Mouse (Mus musculus): ENCODE measurements around the gene Mast4. TPM values are rescaled to one million over a fixed set of nuclear protein-coding genes. Genes with fewer than 3 reads are reported as not detected.

Gene Mast4
- polyA plus RNA-seq, 1 experiment from 2014 or later, result 41.0 TPM

GRCm38 (mm10) chr13:103262061-103262460 is 72.2 kb downstream of the Mast4 start:
- no peak for ATAC-seq (replicated peaks; ENCODE audit: insufficient number of reproducible peaks, insufficient read depth, low FRiP score, low read depth)
- Histone ChIP-seq H3K9ac (no peak overlapping the region), H3K4me2 (no peak overlapping the region), H3K4me1 (replicated peaks) (peaks cover 4% of the 10 kb centered on the region; the same call in 1 of the 2 replicates), H3K9me3 (replicated peaks) (no peaks in the 10 kb centered on the region), H3K36me3 (no peaks in the 10 kb centered on the region), H3K27me3 (no peaks in the 10 kb centered on the region), H3K27ac (no peak overlapping the region), H3K4me3 (no peak overlapping the region)
- WGBS, result 68% methylated on average over 3 of the region's 3 CpGs

- no peaks in the 10 kb centered on the region for H3K9me3 ChIP-seq (replicated peaks)
- H3K9ac ChIP-seq, result no peak overlapping the region
- H3K36me3 ChIP-seq, result no peaks in the 10 kb centered on the region
- H3K4me2 ChIP-seq, result no peak overlapping the region
- no peak overlapping the region for H3K4me3 ChIP-seq
- H3K27me3 ChIP-seq, result no peaks in the 10 kb centered on the region
- H3K4me1 ChIP-seq (replicated peaks), result peaks cover 4% of the 10 kb centered on the region; the same call in 1 of the 2 replicates
- no peak overlapping the region for H3K27ac ChIP-seq
- WGBS, result 62% methylated on average over 3 of the region's 3 CpGs
- ATAC-seq (replicated peaks; ENCODE audit: insufficient number of reproducible peaks, insufficient read depth, low FRiP score, low read depth), result no peak
These were observed 73.9 kb downstream of the Mast4 start for GRCm38 (mm10) chr13:103260414-103260813.

GRCm38 (mm10) chr13:103258106-103258505 is 76.2 kb downstream of the Mast4 start:
- H3K9ac ChIP-seq, result no peak overlapping the region
- no peak for ATAC-seq (replicated peaks; ENCODE audit: insufficient number of reproducible peaks, insufficient read depth, low FRiP score, low read depth)
- H3K36me3 ChIP-seq, result no peaks in the 10 kb centered on the region
- H3K4me1 ChIP-seq (replicated peaks), result peaks cover 4% of the 10 kb centered on the region; the same call in 1 of the 2 replicates
- H3K9me3 ChIP-seq (replicated peaks), result no peaks in the 10 kb centered on the region
- H3K27ac ChIP-seq, result no peak overlapping the region
- no peaks in the 10 kb centered on the region for H3K27me3 ChIP-seq
- H3K4me2 ChIP-seq, result no peak overlapping the region
- WGBS, result 45% methylated on average over 3 of the region's 3 CpGs
- no peak overlapping the region for H3K4me3 ChIP-seq

GRCm38 (mm10) chr13:103254861-103255260 is 79.4 kb downstream of the Mast4 start:
- Histone ChIP-seq H3K36me3 (no peaks in the 10 kb centered on the region), H3K27me3 (no peaks in the 10 kb centered on the region), H3K9ac (no peak overlapping the region), H3K4me1 (replicated peaks) (peaks cover 4% of the 10 kb centered on the region; the same call in 1 of the 2 replicates), H3K4me3 (no peak overlapping the region), H3K27ac (no peak overlapping the region), H3K9me3 (replicated peaks) (no peaks in the 10 kb centered on the region), H3K4me2 (no peak overlapping the region)
- no peak for ATAC-seq (replicated peaks; ENCODE audit: insufficient number of reproducible peaks, insufficient read depth, low FRiP score, low read depth)
- 65% methylated on average over 3 of the region's 3 CpGs for WGBS

GRCm38 (mm10) chr13:103253077-103253476 is 81.2 kb downstream of the Mast4 start:
- H3K9ac ChIP-seq, result no peak overlapping the region
- H3K36me3 ChIP-seq, result no peaks in the 10 kb centered on the region
- no peak for ATAC-seq (replicated peaks; ENCODE audit: insufficient number of reproducible peaks, insufficient read depth, low FRiP score, low read depth)
- H3K4me1 ChIP-seq (replicated peaks), result peaks cover 1% of the 10 kb centered on the region; the same call in 1 of the 2 replicates
- H3K4me2 ChIP-seq, result no peak overlapping the region
- no peaks in the 10 kb centered on the region for H3K27me3 ChIP-seq
- no peak overlapping the region for H3K27ac ChIP-seq
- H3K4me3 ChIP-seq, result no peak overlapping the region
- WGBS, result 84% methylated on average over 6 of the region's 6 CpGs
- no peaks in the 10 kb centered on the region for H3K9me3 ChIP-seq (replicated peaks)

- Histone ChIP-seq H3K36me3 (no peaks in the 10 kb centered on the region), H3K9ac (no peak overlapping the region), H3K4me2 (no peak overlapping the region), H3K9me3 (replicated peaks) (no peaks in the 10 kb centered on the region), H3K4me1 (replicated peaks) (no peaks in the 10 kb centered on the region), H3K4me3 (no peak overlapping the region), H3K27me3 (no peaks in the 10 kb centered on the region), H3K27ac (no peak overlapping the region)
- no peak for ATAC-seq (replicated peaks; ENCODE audit: insufficient number of reproducible peaks, insufficient read depth, low FRiP score, low read depth)
- 58% methylated on average over 14 of the region's 14 CpGs for WGBS
These were observed 85.9 kb downstream of the Mast4 start for GRCm38 (mm10) chr13:103248102-103249054.

GRCm38 (mm10) chr13:103246973-103247718 is 87.2 kb downstream of the Mast4 start:
- no peak overlapping the region for H3K9ac ChIP-seq
- H3K27me3 ChIP-seq, result no peaks in the 10 kb centered on the region
- H3K4me1 ChIP-seq (replicated peaks), result no peaks in the 10 kb centered on the region
- no peaks in the 10 kb centered on the region for H3K9me3 ChIP-seq (replicated peaks)
- H3K27ac ChIP-seq, result no peak overlapping the region
- 66% methylated on average over 5 of the region's 5 CpGs for WGBS
- H3K4me3 ChIP-seq, result no peak overlapping the region
- H3K36me3 ChIP-seq, result no peaks in the 10 kb centered on the region
- no peak for ATAC-seq (replicated peaks; ENCODE audit: insufficient number of reproducible peaks, insufficient read depth, low FRiP score, low read depth)
- H3K4me2 ChIP-seq, result no peak overlapping the region

GRCm38 (mm10) chr13:103245431-103245830 is 88.9 kb downstream of the Mast4 start:
- Histone ChIP-seq H3K27ac (no peak overlapping the region), H3K9me3 (replicated peaks) (no peaks in the 10 kb centered on the region), H3K4me3 (no peak overlapping the region), H3K4me2 (no peak overlapping the region), H3K27me3 (no peaks in the 10 kb centered on the region), H3K9ac (no peak overlapping the region), H3K36me3 (no peaks in the 10 kb centered on the region), H3K4me1 (replicated peaks) (no peaks in the 10 kb centered on the region)
- ATAC-seq (replicated peaks; ENCODE audit: insufficient number of reproducible peaks, insufficient read depth, low FRiP score, low read depth), result no peak
- 84% methylated on average over 5 of the region's 5 CpGs for WGBS

- Histone ChIP-seq H3K4me1 (replicated peaks) (no peaks in the 10 kb centered on the region), H3K9me3 (replicated peaks) (no peaks in the 10 kb centered on the region), H3K4me3 (no peak overlapping the region), H3K27me3 (no peaks in the 10 kb centered on the region), H3K4me2 (no peak overlapping the region), H3K27ac (no peak overlapping the region), H3K9ac (no peak overlapping the region), H3K36me3 (no peaks in the 10 kb centered on the region)
- no peak for ATAC-seq (replicated peaks; ENCODE audit: insufficient number of reproducible peaks, insufficient read depth, low FRiP score, low read depth)
- 79% methylated on average over 4 of the region's 4 CpGs for WGBS
These were observed 90.2 kb downstream of the Mast4 start for GRCm38 (mm10) chr13:103244053-103244452.

- ATAC-seq (replicated peaks; ENCODE audit: insufficient number of reproducible peaks, insufficient read depth, low FRiP score, low read depth), result no peak
- Histone ChIP-seq H3K27ac (no peak overlapping the region), H3K9me3 (replicated peaks) (no peaks in the 10 kb centered on the region), H3K9ac (no peak overlapping the region), H3K4me3 (no peak overlapping the region), H3K36me3 (no peaks in the 10 kb centered on the region), H3K27me3 (no peaks in the 10 kb centered on the region), H3K4me2 (no peak overlapping the region), H3K4me1 (replicated peaks) (no peaks in the 10 kb centered on the region)
- WGBS, result 92% methylated on average over 4 of the region's 4 CpGs
These were observed 93.2 kb downstream of the Mast4 start for GRCm38 (mm10) chr13:103241092-103241491.

GRCm38 (mm10) chr13:103239654-103240053 is 94.6 kb downstream of the Mast4 start:
- H3K27ac ChIP-seq, result no peak overlapping the region
- no peaks in the 10 kb centered on the region for H3K9me3 ChIP-seq (replicated peaks)
- no peak overlapping the region for H3K9ac ChIP-seq
- 83% methylated on average over 8 of the region's 8 CpGs for WGBS
- H3K4me1 ChIP-seq (replicated peaks), result no peaks in the 10 kb centered on the region
- H3K27me3 ChIP-seq, result no peaks in the 10 kb centered on the region
- no peak overlapping the region for H3K4me2 ChIP-seq
- H3K36me3 ChIP-seq, result no peaks in the 10 kb centered on the region
- no peak for ATAC-seq (replicated peaks; ENCODE audit: insufficient number of reproducible peaks, insufficient read depth, low FRiP score, low read depth)
- no peak overlapping the region for H3K4me3 ChIP-seq
